In genomic region chr9:52443228-52443627, GRCm38 (mm10) we compare ENCODE assay signal across 26 mouse cellular contexts.
A peak's percentile ranks its signal among the peaks of the same experiment; 100 is the strongest.
DNase-seq lines count a peak whose midpoint lies in the region; ATAC-seq and TF ChIP-seq lines count a peak whose summit lies in the region.
"Had no signal": no experiment of that assay in that cellular context is flagged by ENCODE, and none has a peak within 500 bp of the region (broad histone marks: within the 10 kb centered on the region; RNA-seq: fewer than 3 reads in every experiment).

No protein-coding gene starts in this region.

- peak; percentile 65 for ATAC-seq in granulocyte monocyte progenitor cell, adult 5-6 weeks (replicated peaks; ENCODE audit: poor library complexity, severe bottlenecking)
- ATAC-seq in megakaryocyte progenitor cell, adult 5-6 weeks (replicated peaks; ENCODE audit: poor library complexity) = peak; percentile 50
- no peak for ATAC-seq in midbrain, embryonic 15.5 days (replicated peaks)
- ATAC-seq: activated CD4-positive, CD25-positive, alpha-beta regulatory T cell, adult 4 months; CD4-positive, CD25-positive, alpha-beta regulatory T cell, adult 4 months; forebrain, embryonic 14.5 days; forebrain, embryonic 16.5 days; Patski had no signal

- H3K9me3 ChIP-seq in midbrain, embryonic 15.5 days = no peaks in the 10 kb centered on the region
- H3K9me3 ChIP-seq: embryonic facial prominence, embryonic 10.5 days; embryonic facial prominence, embryonic 12.5 days; forebrain, embryonic 10.5 days; forebrain, embryonic 12.5 days; G1E had no signal

- DNase-seq in 3134 (ENCODE audit: extremely low read depth, insufficient read length, low spot score) = peak; percentile 28
- DNase-seq in fat pad, adult 2 months (ENCODE audit: extremely low read depth, low read depth, low spot score) = peak; percentile 47
- DNase-seq in lung, adult 2 months = no peak
- no peak for DNase-seq in left cerebral cortex, postnatal 25 days (ENCODE audit: low spot score in 2 of 2)
- DNase-seq: adrenal gland, adult 8-10 months; adrenal gland, postnatal 14 days; B cell, adult 2 months; cerebellum, adult 11-12 months; cerebellum, adult 2 months; cerebellum, adult 9-10 months; cerebellum, postnatal 10 days; cerebellum, postnatal 25 days had no signal

- whole genome bisulfite sequencing in midbrain, embryonic 15.5 days = 91% methylated on average over 7 of the region's 7 CpGs
- 84% methylated on average over 7 of the region's 7 CpGs for WGBS in lung, adult 2 months

- H3K36me3 ChIP-seq in midbrain, embryonic 15.5 days (replicated peaks) = no peaks in the 10 kb centered on the region
- H3K36me3 ChIP-seq: embryonic facial prominence, embryonic 10.5 days; embryonic facial prominence, embryonic 12.5 days; forebrain, embryonic 10.5 days; forebrain, embryonic 12.5 days; G1E had no signal

- no peak for TF ChIP-seq CTCF in lung, adult 2 months (IDR thresholded peaks at IDR 0.05; ENCODE audit: insufficient read depth, low read length)

- H3K27ac ChIP-seq in midbrain, embryonic 15.5 days = no peak overlapping the region
- H3K27ac ChIP-seq: embryonic facial prominence, embryonic 10.5 days; embryonic facial prominence, embryonic 12.5 days; forebrain, embryonic 10.5 days; forebrain, embryonic 12.5 days had no signal

- H3K4me3 ChIP-seq in midbrain, embryonic 15.5 days = no peak overlapping the region
- H3K4me3 ChIP-seq in lung, adult 2 months (replicated peaks; ENCODE audit: extremely low read depth, low read depth, low read length) = no peak overlapping the region
- H3K4me3 ChIP-seq: embryonic facial prominence, embryonic 10.5 days; embryonic facial prominence, embryonic 12.5 days; forebrain, embryonic 10.5 days; forebrain, embryonic 12.5 days had no signal

- no peak overlapping the region for H3K4me2 ChIP-seq in midbrain, embryonic 15.5 days
- H3K4me2 ChIP-seq: embryonic facial prominence, embryonic 12.5 days; forebrain, embryonic 12.5 days had no signal

- no peaks in the 10 kb centered on the region for H3K4me1 ChIP-seq in midbrain, embryonic 15.5 days
- no peaks in the 10 kb centered on the region for H3K4me1 ChIP-seq in lung, adult 2 months (ENCODE audit: control insufficient read depth, insufficient read depth, low read length)
- H3K4me1 ChIP-seq: embryonic facial prominence, embryonic 10.5 days; embryonic facial prominence, embryonic 12.5 days; forebrain, embryonic 10.5 days; forebrain, embryonic 12.5 days had no signal

- intact Hi-C loops in left cerebral cortex, postnatal 25 days (cut with DNase I) = no loop called here

- no peaks in the 10 kb centered on the region for H3K27me3 ChIP-seq in midbrain, embryonic 15.5 days (replicated peaks)
- H3K27me3 ChIP-seq: CH12.LX; embryonic facial prominence, embryonic 12.5 days; forebrain, embryonic 12.5 days; Patski had no signal

- TF ChIP-seq POLR2A in lung, adult 2 months (IDR thresholded peaks at IDR 0.05; ENCODE audit: borderline replicate concordance, extremely low read depth, low read depth, low read length) = no peak

- H3K9ac ChIP-seq in midbrain, embryonic 15.5 days = no peak overlapping the region
- H3K9ac ChIP-seq: embryonic facial prominence, embryonic 12.5 days; forebrain, embryonic 12.5 days had no signal

Comparison
In these comparisons a context has a peak if more than half of its experiments do, and no peak if none do; other contexts are left out.
1. DNase-seq: peak in 3134 (single experiment) and fat pad, adult 2 months (single experiment); none in lung, adult 2 months (single experiment) and left cerebral cortex, postnatal 25 days (0 of 2).